Mouse (Mus musculus) brown adipose tissue, adult 24 weeks (tissue): ENCODE measurements around the gene Hdac4. TPM values are rescaled to one million over a fixed set of nuclear protein-coding genes. Genes with fewer than 3 reads are reported as not detected.

Experiments used
- H3K27ac ChIP-seq: fragments of 200-500 bp; replicated peaks from 2 replicates; pipeline ENCODE4 v1.5.1; 2012; ENCODE audit warnings: low read depth, mild to moderate bottlenecking, low read length
- H3K4me1 ChIP-seq: fragments of 200-500 bp; 2 replicates; pipeline ENCODE4 v1.6.1; 2012; ENCODE audit warnings: low read length, mixed read lengths; ENCODE audit not compliant: control insufficient read depth, insufficient read depth, insufficient read length
- H3K4me3 ChIP-seq: fragments of 200-500 bp; 2 replicates; pipeline ENCODE4 v1.5.1; 2012; ENCODE audit warnings: low read depth, mild to moderate bottlenecking, low read length, moderate library complexity; ENCODE audit not compliant: insufficient read depth
- polyA plus RNA-seq: library from polyadenylated mRNA; stranded (reverse); fragments of >200 nt; gene quantifications from 2 replicates; pipeline ENCODE4 v1.2.4, GENCODE M21; 2012; ENCODE audit not compliant: missing spikeins, insufficient read depth, insufficient read length

Gene Hdac4
- polyA plus RNA-seq, 1 experiment, result 4.9 TPM

GRCm38 (mm10) chr1:91959044-91959443 is 236.5 kb downstream of the Hdac4 start:
- H3K4me3 ChIP-seq, result no peak overlapping the region
- no peaks in the 10 kb centered on the region for H3K4me1 ChIP-seq
- no peak overlapping the region for H3K27ac ChIP-seq

- Histone ChIP-seq H3K27ac (no peak overlapping the region), H3K4me3 (no peak overlapping the region), H3K4me1 (no peaks in the 10 kb centered on the region)
Measured at GRCm38 (mm10) chr1:91956229-91956628, 239.3 kb downstream of the Hdac4 start.

- H3K4me1 ChIP-seq, result no peaks in the 10 kb centered on the region
- H3K27ac ChIP-seq, result no peak overlapping the region
- H3K4me3 ChIP-seq, result no peak overlapping the region
Measured at GRCm38 (mm10) chr1:91954954-91955353, 240.5 kb downstream of the Hdac4 start.

GRCm38 (mm10) chr1:91952912-91953311 is 242.6 kb downstream of the Hdac4 start:
- H3K27ac ChIP-seq, result no peak overlapping the region
- H3K4me1 ChIP-seq, result no peaks in the 10 kb centered on the region
- H3K4me3 ChIP-seq, result no peak overlapping the region

- H3K4me3 ChIP-seq, result no peak overlapping the region
- H3K27ac ChIP-seq, result no peak overlapping the region
- no peaks in the 10 kb centered on the region for H3K4me1 ChIP-seq
Measured at GRCm38 (mm10) chr1:91947441-91947840, 248.1 kb downstream of the Hdac4 start.

- Histone ChIP-seq H3K4me3 (no peak overlapping the region), H3K4me1 (no peaks in the 10 kb centered on the region), H3K27ac (no peak overlapping the region)
Measured at GRCm38 (mm10) chr1:91942583-91942982, 252.9 kb downstream of the Hdac4 start.

GRCm38 (mm10) chr1:91942031-91942430 is 253.5 kb downstream of the Hdac4 start:
- Histone ChIP-seq H3K27ac (no peak overlapping the region), H3K4me3 (no peak overlapping the region)

GRCm38 (mm10) chr1:91941094-91941493 is 254.4 kb downstream of the Hdac4 start:
- Histone ChIP-seq H3K4me1 (no peaks in the 10 kb centered on the region), H3K27ac (no peak overlapping the region), H3K4me3 (no peak overlapping the region)

More at GRCm38 (mm10) chr1:91942031-91942430, 253.5 kb downstream of the Hdac4 start:
- no peaks in the 10 kb centered on the region for H3K4me1 ChIP-seq

GRCm38 (mm10) chr1:91935171-91935570 is 260.3 kb downstream of the Hdac4 start:
- H3K4me1 ChIP-seq, result no peaks in the 10 kb centered on the region
- no peak overlapping the region for H3K4me3 ChIP-seq
- H3K27ac ChIP-seq, result no peak overlapping the region

GRCm38 (mm10) chr1:91933681-91934080 is 261.8 kb downstream of the Hdac4 start:
- no peaks in the 10 kb centered on the region for H3K4me1 ChIP-seq
- H3K4me3 ChIP-seq, result no peak overlapping the region
- no peak overlapping the region for H3K27ac ChIP-seq

- Histone ChIP-seq H3K4me3 (no peak overlapping the region), H3K4me1 (no peaks in the 10 kb centered on the region), H3K27ac (no peak overlapping the region)
Measured at GRCm38 (mm10) chr1:91932221-91932620, 263.3 kb downstream of the Hdac4 start.

- Histone ChIP-seq H3K27ac (no peak overlapping the region), H3K4me1 (no peaks in the 10 kb centered on the region), H3K4me3 (no peak overlapping the region)
Measured at GRCm38 (mm10) chr1:91931786-91932185, 263.7 kb downstream of the Hdac4 start.

- H3K4me3 ChIP-seq, result no peak overlapping the region
- no peaks in the 10 kb centered on the region for H3K4me1 ChIP-seq
- H3K27ac ChIP-seq, result no peak overlapping the region
Measured at GRCm38 (mm10) chr1:91931196-91931595, 264.3 kb downstream of the Hdac4 start.

- Histone ChIP-seq H3K4me3 (no peak overlapping the region), H3K4me1 (no peaks in the 10 kb centered on the region), H3K27ac (no peak overlapping the region)
Measured at GRCm38 (mm10) chr1:91929051-91929450, 266.4 kb downstream of the Hdac4 start.

GRCm38 (mm10) chr1:91927536-91928315 is 267.8 kb downstream of the Hdac4 start:
- Histone ChIP-seq H3K27ac (no peak overlapping the region), H3K4me3 (no peak overlapping the region), H3K4me1 (no peaks in the 10 kb centered on the region)

- Histone ChIP-seq H3K27ac (no peak overlapping the region), H3K4me1 (no peaks in the 10 kb centered on the region), H3K4me3 (no peak overlapping the region)
Measured at GRCm38 (mm10) chr1:91923567-91923966, 271.9 kb downstream of the Hdac4 start.
